Mouse (Mus musculus): ENCODE data around the gene Ppp4c. TPM values are rescaled to one million over a fixed set of nuclear protein-coding genes. Genes with fewer than 3 reads are reported as not detected.

Ppp4c gene
- polyA plus RNA-seq (2012; rRNA removed): 245 and 279 TPM in 2 replicates

GRCm38 (mm10) chr7:126791851-126792720 is at the start of gene Ppp4c:
Gene Ppp4c, minus strand, starts transcription at chr7:126792496.

GRCm38 (mm10) chr7:126831539-126831938 is 39.2 kb upstream of the Ppp4c start, which contains the start of gene 4930451I11Rik:
Gene 4930451I11Rik, minus strand, starts transcription at chr7:126831639.

GRCm38 (mm10) chr7:126797411-126798126 is 5.3 kb upstream of the Ppp4c start, which contains the start of gene Fam57b:
Gene Fam57b, plus strand, starts transcription at chr7:126797668.

GRCm38 (mm10) chr7:126780971-126781635 is 11.2 kb downstream of the Ppp4c start, which contains the start of gene Tbx6:
Gene Tbx6, plus strand, starts transcription at chr7:126781483.

GRCm38 (mm10) chr7:126776598-126777057 is 15.7 kb downstream of the Ppp4c start, which contains the start of gene Ypel3:
Gene Ypel3, plus strand, starts transcription at chr7:126776955.

GRCm38 (mm10) chr7:126766201-126766600 is 26.1 kb downstream of the Ppp4c start, which contains the start of gene Gdpd3:
Gene Gdpd3, plus strand, starts transcription at chr7:126766334.

GRCm38 (mm10) chr7:126759050-126759671 is 33.1 kb downstream of the Ppp4c start, which contains the start of gene Mapk3:
Gene Mapk3, plus strand, starts transcription at chr7:126759601.

Other genes starting within 250 kb of the Ppp4c start
- 143 and 153 TPM in 2 replicates for gene Eif3c, start 226.1 kb downstream of the Ppp4c start, polyA plus RNA-seq (2012; rRNA removed)
- gene Apobr, start 207.6 kb downstream of the Ppp4c start, polyA plus RNA-seq (2012; rRNA removed): 5.2 and 5.6 TPM in 2 replicates
- 93.1 and 135 TPM in 2 replicates for gene Cln3, start 206.7 kb downstream of the Ppp4c start, polyA plus RNA-seq (2012; rRNA removed)
- gene Il27, start 197.6 kb downstream of the Ppp4c start, polyA plus RNA-seq (2012; rRNA removed): 0.42 TPM in 1 of 2 replicates, not detected in the other
- 135 and 164 TPM in 2 replicates for gene Nupr1, start 161.6 kb downstream of the Ppp4c start, polyA plus RNA-seq (2012; rRNA removed)
- 53.8 and 56.8 TPM in 2 replicates for gene Sgf29, start 143.2 kb downstream of the Ppp4c start, polyA plus RNA-seq (2012; rRNA removed)
- 36.6 and 41.1 TPM in 2 replicates for gene Sult1a1, start 116.1 kb downstream of the Ppp4c start, polyA plus RNA-seq (2012; rRNA removed)
- gene Bola2, start 97.1 kb downstream of the Ppp4c start, polyA plus RNA-seq (2012; rRNA removed): 71.6 and 99.0 TPM in 2 replicates
- 35.0 and 35.2 TPM in 2 replicates for gene Slx1b, start 96.7 kb downstream of the Ppp4c start, polyA plus RNA-seq (2012; rRNA removed)
- 68.2 and 90.8 TPM in 2 replicates for gene Coro1a, start 84.7 kb downstream of the Ppp4c start, polyA plus RNA-seq (2012; rRNA removed)
- gene Mapk3, start 32.9 kb downstream of the Ppp4c start, polyA plus RNA-seq (2012; rRNA removed): 270 and 291 TPM in 2 replicates
- gene Gdpd3, start 26.2 kb downstream of the Ppp4c start, polyA plus RNA-seq (2012; rRNA removed): 16.7 and 25.4 TPM in 2 replicates
- 456 and 506 TPM in 2 replicates for gene Ypel3, start 15.5 kb downstream of the Ppp4c start, polyA plus RNA-seq (2012; rRNA removed)
- 3.5 and 5.3 TPM in 2 replicates for gene Tbx6, start 11.0 kb downstream of the Ppp4c start, polyA plus RNA-seq (2012; rRNA removed)
- 8.3 and 9.0 TPM in 2 replicates for gene Fam57b, start 5.2 kb upstream of the Ppp4c start, polyA plus RNA-seq (2012; rRNA removed)
- not detected in 2 replicates for gene 4930451I11Rik, start 39.1 kb upstream of the Ppp4c start, polyA plus RNA-seq (2012; rRNA removed)
- 0.12 and 0.45 TPM in 2 replicates for gene Doc2a, start 54.9 kb upstream of the Ppp4c start, polyA plus RNA-seq (2012; rRNA removed)
- gene Hirip3, start 69.5 kb upstream of the Ppp4c start, polyA plus RNA-seq (2012; rRNA removed): 11.2 and 13.2 TPM in 2 replicates
- 82.1 and 86.8 TPM in 2 replicates for gene Ino80e, start 69.9 kb upstream of the Ppp4c start, polyA plus RNA-seq (2012; rRNA removed)
- 167 and 168 TPM in 2 replicates for gene Taok2, start 92.2 kb upstream of the Ppp4c start, polyA plus RNA-seq (2012; rRNA removed)
- 86.4 and 116 TPM in 2 replicates for gene Tmem219, start 130.4 kb upstream of the Ppp4c start, polyA plus RNA-seq (2012; rRNA removed)
- gene Kctd13, start 136.4 kb upstream of the Ppp4c start, polyA plus RNA-seq (2012; rRNA removed): 44.3 and 45.2 TPM in 2 replicates
- gene Asphd1, start 157.1 kb upstream of the Ppp4c start, polyA plus RNA-seq (2012; rRNA removed): 0.18 and 0.73 TPM in 2 replicates
- 12.3 and 14.6 TPM in 2 replicates for gene Sez6l2, start 158.1 kb upstream of the Ppp4c start, polyA plus RNA-seq (2012; rRNA removed)
- gene Cdipt, start 183.4 kb upstream of the Ppp4c start, polyA plus RNA-seq (2012; rRNA removed): 307 and 318 TPM in 2 replicates
- gene Cdiptos, start 183.6 kb upstream of the Ppp4c start, polyA plus RNA-seq (2012; rRNA removed): 2.1 and 2.2 TPM in 2 replicates
- 82.1 and 99.8 TPM in 2 replicates for gene Mvp, start 222.1 kb upstream of the Ppp4c start, polyA plus RNA-seq (2012; rRNA removed)
- 2.2 and 4.7 TPM in 2 replicates for gene Pagr1b, start 224.0 kb upstream of the Ppp4c start, polyA plus RNA-seq (2012; rRNA removed)
- gene Pagr1a, start 224.9 kb upstream of the Ppp4c start, polyA plus RNA-seq (2012; rRNA removed): 1.3 and 3.5 TPM in 2 replicates
- 60.7 and 61.9 TPM in 2 replicates for gene Gm42742, start 228.6 kb upstream of the Ppp4c start, polyA plus RNA-seq (2012; rRNA removed)
- gene Prrt2, start 228.7 kb upstream of the Ppp4c start, polyA plus RNA-seq (2012; rRNA removed): 20.6 and 34.9 TPM in 2 replicates
- gene Maz, start 234.5 kb upstream of the Ppp4c start, polyA plus RNA-seq (2012; rRNA removed): 393 and 433 TPM in 2 replicates
- gene Kif22, start 250.0 kb upstream of the Ppp4c start, polyA plus RNA-seq (2012; rRNA removed): 6.5 and 11.3 TPM in 2 replicates